Mouse (Mus musculus) liver (tissue): ENCODE results near the gene Hist2h2aa2.
"Not testable (repeated sequence)": the region's sequence is repeated elsewhere in the genome, so short reads cannot be mapped to it uniquely, and the experiment has no call there.

Source experiments
- DNase-seq: peaks from one replicate; pipeline ENCODE4 v3.0.0-alpha.2; 2020; ENCODE audit warnings: mixed read lengths

Hist2h2aa2 gene

GRCm38 (mm10) chr3:96239949-96240798 is at the start of gene Hist2h2aa2:
TSS of gene Hist2h2aa2 (minus strand) at chr3:96240276.
- DNase-seq, result peak; percentile 81

DNA sequence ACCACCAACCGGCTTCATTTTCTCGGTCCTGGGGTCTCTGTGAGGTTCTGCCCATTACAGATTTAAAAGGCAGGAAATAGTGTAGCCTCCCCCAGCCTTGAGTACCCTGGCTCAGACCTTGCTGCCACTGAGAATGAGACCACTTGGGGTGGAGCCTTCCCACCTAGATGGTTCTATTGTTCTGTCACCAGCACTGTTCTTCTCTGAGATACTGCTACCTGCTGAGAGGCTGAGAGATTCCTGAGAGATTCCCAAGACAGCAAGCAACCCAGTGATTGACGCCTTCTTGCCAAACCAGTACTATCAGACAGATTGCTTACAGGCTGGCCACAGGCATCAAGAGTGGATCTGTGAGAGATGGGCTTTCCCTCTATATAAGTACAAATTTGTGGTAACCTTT is 49.1 kb upstream of the Hist2h2aa2 start:
- no peak for DNase-seq

DNA sequence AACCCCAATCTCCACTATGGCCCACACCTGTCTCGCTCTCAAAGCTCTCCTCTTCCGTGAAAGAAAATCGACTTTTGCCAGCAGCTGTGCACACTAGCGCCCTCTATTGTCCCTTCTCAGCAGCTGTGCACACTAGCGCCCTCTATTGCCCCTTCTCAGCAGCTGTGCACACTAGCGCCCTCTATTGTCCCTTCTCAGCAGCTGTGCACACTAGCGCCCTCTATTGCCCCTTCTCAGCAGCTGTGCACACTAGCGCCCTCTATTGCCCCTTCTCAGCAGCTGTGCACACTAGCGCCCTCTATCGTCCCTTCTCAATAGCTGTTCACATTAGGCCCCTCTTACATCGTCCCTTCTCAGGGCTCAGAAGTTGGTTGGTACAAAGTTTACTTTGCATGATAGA is 47.3 kb upstream of the Hist2h2aa2 start:
- DNase-seq, result not testable (repeated sequence)

DNA sequence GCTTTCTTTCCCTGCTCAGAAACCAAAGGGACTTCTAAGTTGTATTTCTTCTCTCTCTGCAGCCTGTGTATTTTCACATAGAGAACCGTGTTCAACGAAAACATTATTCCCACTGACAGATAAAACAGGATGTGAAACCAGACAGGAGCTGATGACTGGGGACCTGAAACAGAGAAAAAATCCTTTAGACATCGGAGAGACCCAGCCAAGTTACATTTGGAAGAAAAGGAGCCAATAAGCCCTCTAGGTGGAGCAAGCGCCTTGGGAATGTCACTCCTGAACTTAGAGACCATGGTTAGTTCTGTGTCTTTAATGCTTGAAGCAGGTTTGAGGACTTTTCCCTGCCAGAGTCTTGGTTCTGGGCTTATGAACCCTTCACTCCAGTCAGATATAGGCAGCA is 44.4 kb upstream of the Hist2h2aa2 start:
- DNase-seq, result no peak

- DNase-seq, result peak; percentile 16
These were observed 40.6 kb upstream of the Hist2h2aa2 start for GRCm38 (mm10) chr3:96280660-96281059.

DNA sequence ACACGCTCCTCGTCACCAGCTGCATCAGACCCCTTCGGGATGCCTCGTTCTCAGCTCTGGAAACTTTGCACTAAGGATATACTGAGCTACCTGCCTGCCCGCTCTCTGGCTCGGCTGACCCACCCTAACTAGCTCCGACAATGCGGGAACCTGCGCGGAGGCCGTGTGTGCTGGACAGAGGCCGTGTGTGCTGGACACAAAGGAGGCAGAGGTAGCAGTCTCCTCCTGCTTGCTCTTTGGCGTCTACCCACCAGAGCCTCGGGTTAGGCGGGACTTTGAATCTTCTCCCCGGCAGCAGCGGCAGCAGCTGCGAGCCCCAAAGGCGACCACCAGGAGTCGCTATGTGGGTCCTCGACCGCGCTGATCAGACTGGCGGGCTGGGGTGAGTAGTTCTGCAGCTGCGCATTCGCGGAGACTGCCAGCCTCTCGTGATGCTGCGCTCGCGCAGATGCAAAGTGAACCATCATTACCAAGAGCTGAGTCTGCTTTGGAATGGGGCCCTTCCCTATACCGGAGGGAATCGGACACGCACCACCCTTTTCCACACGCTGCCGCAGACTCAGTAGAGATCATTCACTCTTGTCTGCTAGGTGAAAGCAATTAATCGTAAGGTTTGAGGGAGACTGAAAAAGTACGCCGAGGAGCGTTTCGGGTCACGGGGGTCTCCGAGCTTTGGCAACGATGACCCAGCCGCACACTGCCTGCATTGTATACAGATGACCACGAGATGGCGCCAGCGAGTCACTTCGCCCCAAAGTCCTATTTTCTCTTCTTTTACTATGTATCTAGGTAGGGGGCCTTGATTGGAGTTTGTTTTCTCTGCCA is 37.9 kb upstream of the Hist2h2aa2 start:
- DNase-seq, result peak; percentile 93

DNA sequence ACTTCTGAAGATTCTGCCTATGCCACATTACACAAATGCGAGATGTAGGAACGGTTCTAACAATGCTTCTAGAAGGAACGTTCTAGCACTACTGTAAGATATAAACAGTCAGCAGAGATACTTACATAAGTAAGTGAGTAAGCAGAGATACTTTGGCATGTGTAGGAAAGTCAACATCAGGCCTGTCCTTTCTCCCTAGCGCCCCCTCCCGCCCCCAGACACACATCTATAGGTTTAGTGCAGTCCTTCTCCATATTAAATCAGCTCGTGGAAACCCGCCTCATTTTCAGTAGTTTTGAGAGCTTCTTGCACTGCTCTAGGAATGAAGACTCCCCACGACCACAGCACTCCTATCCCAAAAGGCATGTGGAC is 37.3 kb upstream of the Hist2h2aa2 start:
- DNase-seq, result peak; percentile 85

GRCm38 (mm10) chr3:96273591-96274465 is 33.8 kb upstream of the Hist2h2aa2 start:
- DNase-seq, result no peak

GRCm38 (mm10) chr3:96269511-96270474 is 29.7 kb upstream of the Hist2h2aa2 start, which contains the start of gene Hist2h2bb:
TSS of gene Hist2h2bb (plus strand) at chr3:96269752.
- DNase-seq, result peak; percentile 94

DNA sequence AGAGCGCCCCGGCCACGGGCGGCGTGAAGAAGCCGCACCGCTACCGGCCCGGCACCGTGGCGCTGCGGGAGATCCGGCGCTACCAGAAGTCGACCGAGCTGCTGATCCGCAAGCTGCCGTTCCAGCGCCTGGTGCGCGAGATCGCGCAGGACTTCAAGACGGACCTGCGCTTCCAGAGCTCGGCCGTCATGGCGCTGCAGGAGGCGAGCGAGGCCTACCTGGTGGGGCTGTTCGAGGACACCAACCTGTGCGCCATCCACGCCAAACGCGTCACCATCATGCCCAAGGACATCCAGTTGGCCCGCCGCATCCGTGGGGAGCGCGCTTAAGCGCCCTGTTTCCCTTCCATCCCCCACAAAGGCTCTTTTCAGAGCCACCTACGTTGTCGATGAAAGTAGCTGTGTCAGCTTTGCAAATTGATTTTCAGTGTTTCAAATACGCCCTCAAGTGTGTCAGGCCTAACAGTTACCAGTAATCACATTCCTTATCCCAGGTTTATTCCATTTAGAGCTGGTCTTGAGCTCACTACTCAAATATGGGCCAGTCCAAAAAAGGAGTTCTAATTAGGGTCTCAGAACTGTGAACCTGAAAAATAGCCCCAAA is 28.8 kb upstream of the Hist2h2aa2 start:
- peak; percentile 36 for DNase-seq

DNA sequence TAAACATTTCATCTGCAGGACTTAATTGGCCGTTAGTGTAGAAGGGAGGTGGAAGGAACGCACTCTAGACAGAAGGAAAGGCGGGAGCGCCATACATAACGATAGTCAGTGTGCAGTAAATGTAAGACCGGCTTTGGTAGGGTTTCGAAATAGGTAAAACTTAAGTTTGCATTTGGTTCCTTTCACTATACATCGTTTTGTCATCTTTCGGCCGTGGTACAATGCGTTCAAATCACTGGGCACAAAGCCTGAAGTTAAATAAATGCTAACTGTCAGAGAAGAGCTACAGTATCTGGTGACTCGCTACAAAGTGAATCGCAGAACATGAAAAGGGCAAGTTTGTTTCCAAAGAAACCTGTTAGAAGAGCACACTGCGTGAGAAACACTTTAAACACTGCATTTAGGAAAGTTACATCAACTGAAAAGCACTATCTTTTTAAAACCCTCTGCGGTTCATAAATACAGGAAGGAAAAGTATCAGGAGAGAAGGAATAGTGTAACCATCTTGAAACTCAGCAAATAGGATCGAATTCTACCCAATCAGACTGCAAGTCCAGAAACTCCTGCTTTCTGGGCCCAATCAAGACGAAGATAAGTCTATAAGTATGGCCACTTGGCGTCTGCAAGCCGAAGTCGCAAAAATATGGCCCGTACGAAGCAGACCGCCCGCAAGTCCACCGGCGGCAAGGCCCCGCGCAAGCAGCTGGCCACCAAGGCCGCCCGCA is 28.1 kb upstream of the Hist2h2aa2 start, which contains the start of gene Hist2h3b:
Gene Hist2h3b, plus strand, starts transcription at position 604 of the 725 bp plus-strand sequence.
- DNase-seq, result peak; percentile 87

GRCm38 (mm10) chr3:96267541-96267940 is 27.5 kb upstream of the Hist2h2aa2 start:
- DNase-seq, result no peak

GRCm38 (mm10) chr3:96266132-96266710 is 26.1 kb upstream of the Hist2h2aa2 start:
- DNase-seq, result peak; percentile 50

DNA sequence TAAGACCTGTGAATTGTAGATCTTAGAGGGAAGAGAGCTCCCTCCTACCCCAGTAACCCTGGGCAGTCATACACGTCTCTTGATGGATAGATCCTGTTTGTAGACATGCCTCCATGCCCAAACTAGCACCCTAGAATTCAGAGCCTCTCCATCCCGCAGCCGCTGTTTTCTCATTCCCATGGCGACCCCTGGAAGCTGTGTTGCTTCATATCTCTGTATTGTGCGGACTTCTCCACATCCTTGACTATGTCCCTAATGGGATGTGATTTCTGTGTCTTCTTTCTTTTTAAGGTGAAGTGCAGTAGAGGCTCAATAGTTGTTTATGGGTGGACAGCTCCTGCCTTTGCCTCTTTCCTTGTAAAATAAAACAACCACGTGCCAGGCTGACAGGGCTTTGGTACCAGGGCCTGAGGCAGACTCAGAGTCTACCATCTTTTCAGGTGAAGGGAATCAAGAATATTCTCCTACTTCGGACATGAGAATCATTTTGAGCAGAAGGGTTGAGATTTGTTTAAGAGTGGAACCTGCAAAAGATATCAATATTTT is 24.4 kb upstream of the Hist2h2aa2 start:
- no peak for DNase-seq

DNA sequence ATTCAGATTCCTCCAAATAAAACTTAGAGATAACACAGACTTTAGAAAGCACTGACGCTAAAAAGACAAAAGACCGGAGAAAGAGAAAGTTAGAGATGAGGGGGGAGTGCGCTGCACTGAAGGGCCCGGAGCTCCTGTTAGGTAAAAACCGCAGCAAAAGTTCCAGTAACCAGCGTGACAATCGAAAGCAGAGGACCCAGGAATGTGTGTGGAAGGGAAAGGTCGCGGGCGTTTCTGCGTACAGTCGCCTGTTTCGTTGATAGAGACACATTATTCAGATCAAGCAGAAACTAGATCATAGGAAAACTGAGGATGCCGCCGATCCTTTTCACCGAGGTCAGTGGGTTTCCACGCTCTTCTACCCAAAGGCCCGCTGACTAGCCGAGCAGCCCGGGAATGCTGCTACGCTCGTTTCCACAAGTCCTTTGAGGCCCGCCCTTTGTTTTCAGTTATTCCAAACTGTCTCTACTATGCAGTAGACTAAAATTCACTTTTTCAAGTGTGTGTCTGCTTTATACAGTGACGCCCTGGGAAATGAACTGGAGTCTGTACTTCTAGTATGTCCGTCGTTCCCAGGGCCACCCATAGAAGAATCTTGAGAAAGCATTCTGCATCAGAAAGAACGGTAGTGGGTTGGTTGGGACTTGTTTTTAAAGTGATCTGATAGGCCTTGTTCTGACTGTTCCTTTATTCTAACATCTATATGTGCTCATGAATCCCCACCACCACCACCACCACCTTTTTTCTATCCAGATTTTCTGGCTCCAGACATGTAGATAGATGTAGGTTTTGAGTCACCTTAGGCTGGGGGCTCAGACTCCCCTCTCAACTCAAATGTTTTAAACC is 23.7 kb upstream of the Hist2h2aa2 start:
- peak; percentile 54 for DNase-seq

- peak; percentile 94 for DNase-seq
These were observed 23.0 kb upstream of the Hist2h2aa2 start, which contains the start of gene Hist2h4 for GRCm38 (mm10) chr3:96262979-96263550. TSS of gene Hist2h4 (minus strand) at chr3:96263311.

DNA sequence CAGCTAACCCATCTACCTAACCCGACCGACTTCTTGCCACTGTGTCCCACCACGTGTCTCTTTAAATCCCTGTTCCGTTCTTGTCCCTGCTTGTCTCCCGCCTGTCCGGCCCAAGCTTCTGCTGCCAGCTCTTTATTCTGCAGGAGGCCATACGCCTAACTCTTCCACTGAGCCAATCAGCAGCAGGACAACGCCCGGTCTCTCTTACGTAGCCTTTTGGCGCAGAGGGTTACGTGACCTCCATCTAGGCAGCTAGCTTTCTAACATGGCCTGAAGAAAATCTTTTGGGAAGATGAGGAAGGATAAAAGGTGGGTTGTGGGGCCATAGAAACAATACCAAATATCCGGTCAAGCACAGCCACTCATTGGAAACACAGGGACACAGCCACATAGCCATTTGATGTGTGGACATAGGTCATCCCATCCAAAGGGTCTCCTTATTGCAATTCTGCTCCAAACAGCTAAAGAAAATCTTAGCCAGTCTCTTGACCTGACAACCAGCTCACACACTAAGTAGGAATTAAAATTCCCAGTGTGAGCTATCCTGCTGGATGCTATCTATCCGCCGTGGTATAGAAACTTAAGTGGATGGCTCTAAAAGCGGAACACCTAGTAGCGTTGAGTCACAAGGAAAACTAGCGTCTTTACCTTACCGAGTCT is 22.3 kb upstream of the Hist2h2aa2 start:
- peak; percentile 87 for DNase-seq
